Mouse (Mus musculus) MEL (cell line): Measurements from ENCODE around the gene Fndc5. TPM values are rescaled to one million over a fixed set of nuclear protein-coding genes. Genes with fewer than 3 reads are reported as not detected.

Source experiments
- DNase-seq: peaks from one replicate; pipeline ENCODE4 v3.0.0; 2011; ENCODE audit warnings: low read depth, low spot score
- H3K27ac ChIP-seq: 2 replicates; pipeline ENCODE4 v1.5.1; 2012; ENCODE audit warnings: low read depth, mild to moderate bottlenecking, control low read depth, low read length, moderate library complexity; ENCODE audit not compliant: control insufficient read depth
- H3K27me3 ChIP-seq, 2 experiments: fragments of 150-350 bp in 1 of 2; sonication (generic) in 1 of 2; 2 replicates each; pipeline ENCODE4 v1.6.1; 2012; ENCODE audit warnings: low read length in 2 of 2, mild to moderate bottlenecking in 2 of 2, improper control_type of control experiment in 1 of 2, moderate library complexity in 1 of 2; ENCODE audit not compliant: insufficient read depth in 2 of 2, control insufficient read depth in 1 of 2
- H3K36me3 ChIP-seq, 2 experiments: 2 replicates each; pipeline ENCODE4 v1.6.1; 2012 to 2014; ENCODE audit warnings: low read length in 2 of 2, improper control_type of control experiment in 1 of 2, inconsistent platforms in 1 of 2, mild to moderate bottlenecking in 1 of 2; ENCODE audit not compliant: insufficient read depth in 2 of 2, control insufficient read depth in 1 of 2
- H3K4me1 ChIP-seq, 2 experiments: fragments of 150-350 bp in 1 of 2; sonication (generic) in 1 of 2; 2 replicates each; pipeline ENCODE4 v1.6.1; 2012; ENCODE audit warnings: low read length in 2 of 2, improper control_type of control experiment in 1 of 2, mild to moderate bottlenecking in 1 of 2; ENCODE audit not compliant: insufficient read depth in 2 of 2, control insufficient read depth in 1 of 2
- H3K4me3 ChIP-seq, 2 experiments: fragments of 150-350 bp in 1 of 2; sonication (generic) in 1 of 2; 2 replicates each; pipeline ENCODE4 v1.5.1; 2012; ENCODE audit warnings: low read depth in 2 of 2, low read length in 2 of 2, mild to moderate bottlenecking in 2 of 2, moderate library complexity in 2 of 2, control low read depth in 1 of 2, improper control_type of control experiment in 1 of 2; ENCODE audit not compliant: control insufficient read depth in 1 of 2, insufficient read depth in 1 of 2
- H3K79me2 ChIP-seq: 2 replicates; pipeline ENCODE4 v1.6.1; 2012; ENCODE audit warnings: mild to moderate bottlenecking, low read length, moderate library complexity; ENCODE audit not compliant: control insufficient read depth, poor library complexity, insufficient read depth
- H3K9ac ChIP-seq: 2 replicates; pipeline ENCODE4 v1.6.1; 2012; ENCODE audit warnings: low read depth, mild to moderate bottlenecking, control low read depth, low read length, moderate library complexity; ENCODE audit not compliant: control insufficient read depth, poor library complexity, severe bottlenecking
- H3K9me3 ChIP-seq: fragments of 150-350 bp; sonication (generic); replicated peaks from 2 replicates; pipeline ENCODE4 v1.6.1; 2012; ENCODE audit warnings: mild to moderate bottlenecking, low read length, improper control_type of control experiment, moderate library complexity; ENCODE audit not compliant: insufficient read depth
- BHLHE40 ChIP-seq: IDR thresholded peaks from 2 replicates; pipeline ENCODE4 v1.6.1; 2012; ENCODE audit warnings: low read depth, mild to moderate bottlenecking, inconsistent platforms, low read length, improper control_type of control experiment, borderline replicate concordance
- CTCF ChIP-seq, 3 experiments: IDR thresholded peaks in 2 of 3; conservative IDR thresholded peaks in 1 of 3; 2 replicates each; pipeline ENCODE4 v1.5.1; 2011 to 2012; ENCODE audit warnings: low read length in 3 of 3, low read depth in 2 of 3, mild to moderate bottlenecking in 2 of 3, improper control_type of control experiment in 1 of 3, inconsistent platforms in 1 of 3, mixed read lengths in 1 of 3, moderate library complexity in 1 of 3; ENCODE audit not compliant: control insufficient read depth in 1 of 3, insufficient read depth in 1 of 3, poor library complexity in 1 of 3, severe bottlenecking in 1 of 3
- E2F4 ChIP-seq: IDR thresholded peaks from 2 replicates; pipeline ENCODE4 v1.6.1; 2011; ENCODE audit warnings: low read depth, low read length, improper control_type of control experiment, borderline replicate concordance
- ETS1 ChIP-seq: IDR thresholded peaks from 2 replicates; pipeline ENCODE4 v1.6.1; 2012; ENCODE audit warnings: low read depth, mild to moderate bottlenecking, inconsistent platforms, low read length, improper control_type of control experiment, moderate library complexity
- GABPA ChIP-seq: IDR thresholded peaks from 2 replicates; pipeline ENCODE4 v1.6.1; 2012; ENCODE audit warnings: low read depth, mild to moderate bottlenecking, inconsistent platforms, low read length, improper control_type of control experiment, moderate library complexity
- HCFC1 ChIP-seq: IDR thresholded peaks from 2 replicates; pipeline ENCODE4 v1.6.1; 2012; ENCODE audit warnings: low read depth, mild to moderate bottlenecking, inconsistent platforms, low read length, improper control_type of control experiment, moderate library complexity
- KAT2A ChIP-seq: conservative IDR thresholded peaks from 2 replicates; pipeline ENCODE4 v1.6.1; 2012; ENCODE audit warnings: low read depth, low read length, improper control_type of control experiment, inconsistent platforms
- MAFK ChIP-seq: IDR thresholded peaks from 2 replicates; pipeline ENCODE4 v1.6.1; 2011; ENCODE audit warnings: low read depth, mild to moderate bottlenecking, low read length, improper control_type of control experiment, borderline replicate concordance
- MAX ChIP-seq: IDR thresholded peaks from 2 replicates; pipeline ENCODE4 v1.6.1; 2011; ENCODE audit warnings: low read length, improper control_type of control experiment
- MXI1 ChIP-seq: IDR thresholded peaks from 2 replicates; pipeline ENCODE4 v1.6.1; 2011; ENCODE audit warnings: mild to moderate bottlenecking, low read depth, low read length, improper control_type of control experiment
- NELFE ChIP-seq: IDR thresholded peaks from 2 replicates; pipeline ENCODE4 v1.6.1; 2011; ENCODE audit warnings: low read depth, low read length, improper control_type of control experiment
- POLR2A ChIP-seq, 2 experiments: IDR thresholded peaks; 2 replicates each; pipeline ENCODE4 v1.6.1; 2011 to 2012; ENCODE audit warnings: low read length in 2 of 2, mild to moderate bottlenecking in 2 of 2, control low read depth in 1 of 2, improper control_type of control experiment in 1 of 2, low read depth in 1 of 2, moderate library complexity in 1 of 2; ENCODE audit not compliant: control insufficient read depth in 1 of 2, insufficient read depth in 1 of 2, poor library complexity in 1 of 2
- TAL1 ChIP-seq: IDR thresholded peaks from 2 replicates; pipeline ENCODE4 v1.6.1; 2012; ENCODE audit warnings: mild to moderate bottlenecking, inconsistent platforms, low read length, moderate library complexity, mixed read lengths
- TCF12 ChIP-seq: IDR thresholded peaks from 2 replicates; pipeline ENCODE4 v1.6.1; 2014; ENCODE audit warnings: low read depth, mild to moderate bottlenecking, inconsistent platforms, low read length, improper control_type of control experiment, moderate library complexity
- USF1 ChIP-seq: IDR thresholded peaks from 2 replicates; pipeline ENCODE4 v1.6.1; 2014; ENCODE audit warnings: low read depth, mild to moderate bottlenecking, inconsistent platforms, low read length, improper control_type of control experiment, moderate library complexity
- ZNF384 ChIP-seq: IDR thresholded peaks from 2 replicates; pipeline ENCODE4 v1.6.1; 2012; ENCODE audit warnings: low read depth, mild to moderate bottlenecking, inconsistent platforms, low read length, improper control_type of control experiment
- polyA plus RNA-seq, 2 experiments: library from polyadenylated mRNA; stranded (reverse) in 1 of 2; unstranded in 1 of 2; fragments of >175 nt in 1 of 2; fragments of >200 nt in 1 of 2; gene quantifications; 2 replicates each; pipeline versions ENCODE4 v1.2.1 to v1.2.4; 2012; ENCODE audit warnings: low replicate concordance in 2 of 2, low read depth in 1 of 2; ENCODE audit not compliant: insufficient read length in 2 of 2, insufficient read depth in 1 of 2, missing spikeins in 1 of 2
- total RNA-seq: library from RNA; depleted of rRNA; stranded (reverse); fragments of 300-350 nt; gene quantifications from 2 replicates; pipeline ENCODE4 v1.2.3, GENCODE M21; 2012

Fndc5 gene
- total and polyA plus RNA-seq, 3 experiments = 15.8 to 123 (median 35.9) TPM

DNA sequence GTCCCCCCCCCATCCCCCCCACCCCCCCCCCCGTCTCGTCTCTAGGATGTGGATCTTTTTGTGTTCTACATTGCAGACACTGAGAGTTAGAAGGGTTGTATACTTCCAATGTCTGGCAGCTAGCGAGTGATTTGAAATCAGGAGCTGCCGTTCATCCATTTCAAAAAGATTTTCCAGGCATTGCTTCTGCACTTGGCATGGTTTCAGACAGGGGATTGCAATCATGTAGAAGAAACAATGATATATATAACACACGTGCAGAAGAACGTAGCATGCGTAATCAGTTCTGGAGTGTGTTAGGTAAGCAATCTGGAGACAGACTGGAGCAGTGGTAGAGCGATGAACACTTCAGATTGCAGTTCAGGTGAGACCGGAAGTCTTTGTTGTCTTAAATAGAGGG, 14.7 kb upstream of the Fndc5 start:
- DNase-seq = no peak
- H3K9ac ChIP-seq = no peak overlapping the region
- H3K9me3 ChIP-seq = no peaks in the 10 kb centered on the region
- H3K4me3 ChIP-seq = no peak overlapping the region
- peaks cover 0 to 10% of the 10 kb centered on the region in 2 experiments; a peak in 2 of 4 replicates for H3K4me1 ChIP-seq
- TF ChIP-seq KAT2A (no peak), HCFC1 (no peak), ZNF384 (no peak), ETS1 (no peak), TAL1 (no peak), MXI1 (no peak), BHLHE40 (no peak), E2F4 (no peak), TCF12 (no peak), POLR2A (IDR thresholded peaks at IDR 0.05; ENCODE audit: control insufficient read depth in 1 of 2, insufficient read depth in 1 of 2, low read depth in 1 of 2, low read length in 2 of 2, poor library complexity in 1 of 2) (no peak), NELFE (no peak), MAFK (no peak), CTCF (IDR thresholded peaks at IDR 0.05 in 2 of 3, conservative IDR thresholded peaks at IDR 0.05 in 1 of 3; ENCODE audit: control insufficient read depth in 1 of 3, insufficient read depth in 1 of 3, low read depth in 2 of 3, low read length in 3 of 3, poor library complexity in 1 of 3, severe bottlenecking in 1 of 3) (no peak)
- TF ChIP-seq, all 39 proteins: peak for 0
- no peak overlapping the region for H3K27ac ChIP-seq
- no peaks in the 10 kb centered on the region; the same call in 1 of the 2 replicates for H3K79me2 ChIP-seq
- H3K27me3 ChIP-seq = 0 out of 4 replicates have a peak, but pooled peaks cover 0 to 1% of the 10 kb centered on the region in 2 experiments
- H3K36me3 ChIP-seq = peaks cover 0 to 3% of the 10 kb centered on the region in 2 experiments; a peak in 1 of 4 replicates

DNA sequence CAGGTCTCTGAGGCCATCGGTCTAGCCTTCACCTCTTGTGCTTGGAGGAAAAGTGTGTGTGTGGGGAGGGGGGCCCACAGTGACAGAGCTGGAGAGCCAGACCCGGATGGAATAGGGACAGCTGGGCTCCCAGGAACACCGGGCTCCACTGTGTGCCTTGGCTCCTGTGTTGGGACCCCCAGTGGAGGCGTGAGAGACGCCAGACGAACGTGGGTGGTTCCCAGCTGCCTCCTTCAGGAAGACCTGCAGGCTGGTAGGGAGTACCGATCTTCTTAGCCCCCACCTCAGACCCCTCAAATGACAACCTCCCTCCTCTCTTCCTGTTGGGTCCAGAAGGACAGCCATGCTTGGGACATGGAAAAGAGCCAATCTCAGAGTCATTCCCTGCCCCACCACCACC, 14.1 kb upstream of the Fndc5 start:
- Histone ChIP-seq H3K9me3 (no peaks in the 10 kb centered on the region), H3K4me1 (peaks cover 0 to 10% of the 10 kb centered on the region in 2 experiments; a peak in 2 of 4 replicates), H3K4me3 (no peak overlapping the region), H3K9ac (no peak overlapping the region), H3K27ac (no peak overlapping the region), H3K27me3 (0 out of 4 replicates have a peak, but pooled peaks cover 0 to 1% of the 10 kb centered on the region in 2 experiments), H3K36me3 (peaks cover 0 to 3% of the 10 kb centered on the region in 2 experiments; a peak in 1 of 4 replicates), H3K79me2 (no peaks in the 10 kb centered on the region; the same call in 1 of the 2 replicates)
- no peak for TF ChIP-seq E2F4
- TF ChIP-seq MAX = no peak
- no peak for TF ChIP-seq GABPA
- no peak for TF ChIP-seq CTCF (IDR thresholded peaks at IDR 0.05 in 2 of 3, conservative IDR thresholded peaks at IDR 0.05 in 1 of 3; ENCODE audit: control insufficient read depth in 1 of 3, insufficient read depth in 1 of 3, low read depth in 2 of 3, low read length in 3 of 3, poor library complexity in 1 of 3, severe bottlenecking in 1 of 3)
- no peak for TF ChIP-seq USF1
- no peak for DNase-seq
